Mouse (Mus musculus): Measurements from ENCODE around the gene Galntl6. TPM values are rescaled to one million over a fixed set of nuclear protein-coding genes. Genes with fewer than 3 reads are reported as not detected.
A peak's percentile ranks its signal among the peaks of the same experiment; 100 is the strongest.
"Not testable (repeated sequence)": the region's sequence is repeated elsewhere in the genome, so short reads cannot be mapped to it uniquely, and the experiment has no call there.

Gene Galntl6
- total RNA-seq, 2 experiments from 2014 or later: not detected

GRCm38 (mm10) chr8:57777988-57778721 is 1134.3 kb downstream of the Galntl6 start:
- ATAC-seq (replicated peaks; ENCODE audit: poor library complexity): no peak

DNA sequence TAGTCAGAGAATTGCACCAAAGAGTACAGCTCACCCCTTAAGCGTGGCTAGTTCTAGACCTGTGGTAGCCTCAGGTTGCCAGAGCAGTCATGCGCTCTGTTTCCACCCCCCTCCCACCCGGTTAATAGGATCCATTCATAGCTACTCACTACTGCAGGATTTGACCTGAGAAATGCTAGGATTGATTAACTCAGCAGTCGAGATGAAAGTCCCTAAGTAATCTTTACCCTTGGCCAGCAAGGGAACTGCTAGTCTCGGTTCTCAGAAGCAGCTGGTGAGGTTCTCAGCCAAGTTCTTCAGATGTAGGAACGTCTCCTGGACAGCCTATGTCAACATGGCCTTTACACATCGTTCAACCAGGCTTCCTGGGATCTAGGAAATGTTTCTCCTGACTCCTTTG is 1135.7 kb downstream of the Galntl6 start:
- ATAC-seq (replicated peaks; ENCODE audit: poor library complexity): no peak

DNA sequence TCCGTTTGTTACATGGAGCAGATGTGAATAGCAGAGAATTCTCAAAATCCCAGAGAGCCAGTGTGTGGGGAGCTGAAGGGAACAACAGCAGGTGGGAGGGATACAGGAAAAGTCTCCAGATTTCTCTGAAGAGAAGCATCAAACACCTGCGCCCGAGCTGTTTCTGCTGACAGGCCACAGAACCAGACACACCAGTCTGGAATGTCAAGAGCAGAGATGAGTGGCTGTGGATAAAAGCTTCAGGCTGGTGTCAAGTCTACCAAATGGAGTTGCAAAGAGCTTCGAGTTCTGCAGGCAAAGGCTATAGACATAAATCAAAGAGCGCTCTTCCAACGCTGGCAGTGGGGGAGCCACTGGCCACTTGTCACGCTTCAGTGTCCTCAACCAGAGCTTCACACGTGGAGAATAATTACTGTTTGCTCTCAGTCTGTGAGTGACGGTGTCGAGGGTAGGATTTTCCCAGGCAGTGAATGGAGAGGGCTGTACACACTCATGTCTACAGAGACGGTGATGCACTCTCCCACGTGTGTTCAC is 1139.6 kb downstream of the Galntl6 start:
- no peak for ATAC-seq (replicated peaks; ENCODE audit: poor library complexity)

DNA sequence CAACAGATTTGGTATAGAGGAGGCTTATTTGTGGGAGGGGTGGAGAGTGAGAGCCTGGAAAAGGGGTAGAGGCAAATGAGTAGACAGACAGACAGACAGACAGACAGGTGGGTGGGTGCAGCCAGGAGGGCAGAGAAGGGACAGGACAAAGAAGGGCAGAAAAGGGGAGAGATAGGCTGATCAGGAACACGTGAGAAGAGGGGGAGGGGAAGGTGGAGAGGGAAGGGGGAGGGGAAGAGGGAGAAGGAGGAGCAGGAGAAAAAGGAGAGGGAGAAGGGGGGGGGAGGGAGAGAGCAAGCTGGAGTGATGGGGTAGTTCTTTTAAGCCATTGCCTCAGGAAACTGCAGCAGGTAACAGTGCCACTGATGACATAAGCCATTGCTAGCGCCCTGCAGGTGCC is 1144.9 kb downstream of the Galntl6 start:
- no peak for ATAC-seq (replicated peaks; ENCODE audit: poor library complexity)

DNA sequence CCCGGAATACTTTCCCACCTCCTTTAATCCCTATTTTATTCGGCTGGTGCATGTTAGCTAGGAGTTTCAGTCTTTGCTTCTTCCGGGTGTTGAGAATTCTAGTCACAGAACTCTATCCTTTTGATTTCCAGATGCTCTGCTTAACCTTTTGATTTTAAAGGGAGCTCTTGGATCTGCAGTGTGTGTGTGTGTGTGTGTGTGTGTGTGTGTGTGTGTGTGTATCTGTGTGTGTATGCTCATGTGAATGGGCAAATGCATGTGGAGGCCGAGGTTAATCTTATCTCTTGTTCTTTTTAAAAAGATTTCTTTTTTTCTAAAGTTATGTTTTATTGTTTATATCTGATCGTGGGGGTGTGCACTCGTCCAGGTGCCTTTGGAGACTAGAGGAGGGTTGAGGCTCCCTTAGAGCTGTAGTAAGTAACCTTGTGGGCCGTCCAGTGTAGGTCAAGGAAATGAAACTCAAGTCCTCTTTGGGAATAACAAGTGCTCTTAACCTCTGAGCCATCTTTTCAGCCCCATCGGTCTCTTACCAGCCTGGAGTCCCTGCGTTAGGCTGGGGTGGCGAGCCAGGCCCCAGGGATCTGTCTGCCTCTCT is 1145.9 kb downstream of the Galntl6 start:
- no peak for ATAC-seq (replicated peaks; ENCODE audit: poor library complexity)

- ATAC-seq (replicated peaks; ENCODE audit: poor library complexity): no peak
These were observed 1146.6 kb downstream of the Galntl6 start for GRCm38 (mm10) chr8:57765726-57766351.

GRCm38 (mm10) chr8:57765192-57765591 is 1147.2 kb downstream of the Galntl6 start:
- no peak for ATAC-seq (replicated peaks; ENCODE audit: poor library complexity)

- not testable (repeated sequence) for ATAC-seq (replicated peaks; ENCODE audit: poor library complexity)
These were observed 1149.8 kb downstream of the Galntl6 start for GRCm38 (mm10) chr8:57762622-57763021.

GRCm38 (mm10) chr8:57760921-57761320 is 1151.5 kb downstream of the Galntl6 start:
- no peak for ATAC-seq (replicated peaks; ENCODE audit: poor library complexity)

DNA sequence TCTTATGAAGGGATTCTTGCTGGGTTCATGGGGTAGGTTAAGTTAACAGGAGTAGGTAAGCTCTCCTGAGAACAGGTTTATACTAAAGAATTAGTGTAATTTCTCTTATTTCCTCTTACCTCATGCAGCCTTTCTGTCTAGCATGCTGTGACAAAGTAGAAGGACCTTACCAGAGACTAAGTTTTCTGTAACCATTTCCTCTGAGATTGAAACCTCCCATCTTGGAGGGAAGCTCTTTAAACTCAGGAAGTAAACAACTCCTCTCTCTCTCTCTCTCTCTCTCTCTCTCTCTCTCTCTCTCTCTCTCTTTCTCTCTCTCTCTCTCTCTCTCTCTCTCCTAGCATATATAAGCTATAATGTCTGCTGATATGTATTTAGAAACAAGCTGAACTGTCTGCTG is 1153.6 kb downstream of the Galntl6 start:
- no peak for ATAC-seq (replicated peaks; ENCODE audit: poor library complexity)

- no peak for ATAC-seq (replicated peaks; ENCODE audit: poor library complexity)
These were observed 1155.0 kb downstream of the Galntl6 start for GRCm38 (mm10) chr8:57757476-57757875.

- ATAC-seq (replicated peaks; ENCODE audit: poor library complexity): no peak
These were observed 1158.4 kb downstream of the Galntl6 start for GRCm38 (mm10) chr8:57754066-57754465.

DNA sequence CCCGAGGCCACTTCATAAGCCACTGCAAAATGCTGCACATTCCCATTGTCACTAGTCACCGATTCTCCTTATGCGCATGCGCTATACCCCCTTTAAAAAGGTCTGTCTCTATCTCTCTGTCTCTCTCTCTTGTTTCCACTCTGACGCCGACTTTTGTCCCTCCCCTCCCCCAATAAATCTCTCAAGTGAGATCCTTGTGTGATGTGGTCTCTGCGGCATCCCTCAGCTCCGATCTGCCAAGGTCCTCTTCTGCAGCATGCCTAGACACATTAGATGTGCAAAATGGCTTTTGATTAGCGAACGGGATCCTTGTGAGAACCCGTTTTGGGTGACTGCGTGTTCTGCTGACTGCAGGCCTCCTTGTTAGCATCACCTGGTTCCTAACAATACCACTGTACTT is 1168.8 kb downstream of the Galntl6 start:
- no peak for ATAC-seq (replicated peaks; ENCODE audit: poor library complexity)

DNA sequence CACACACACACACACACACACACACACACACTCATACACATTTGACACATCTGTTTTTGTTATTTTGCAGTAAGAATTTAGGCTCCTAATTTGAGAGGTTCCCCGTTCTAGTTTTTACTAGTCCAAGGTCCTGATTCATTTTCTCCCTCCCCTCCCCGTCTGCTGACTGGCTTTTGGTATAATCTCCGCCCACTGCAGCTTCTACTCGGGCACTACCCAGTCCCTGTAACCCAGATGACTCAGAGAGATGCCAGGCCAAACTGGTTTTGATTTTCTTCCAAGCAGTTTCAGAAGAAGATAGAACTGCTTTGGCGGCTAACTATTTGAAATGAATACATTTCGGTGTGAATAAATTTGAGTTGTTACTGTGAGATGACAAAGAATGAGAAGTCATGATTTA is 1170.5 kb downstream of the Galntl6 start:
- ATAC-seq (replicated peaks; ENCODE audit: poor library complexity): no peak

DNA sequence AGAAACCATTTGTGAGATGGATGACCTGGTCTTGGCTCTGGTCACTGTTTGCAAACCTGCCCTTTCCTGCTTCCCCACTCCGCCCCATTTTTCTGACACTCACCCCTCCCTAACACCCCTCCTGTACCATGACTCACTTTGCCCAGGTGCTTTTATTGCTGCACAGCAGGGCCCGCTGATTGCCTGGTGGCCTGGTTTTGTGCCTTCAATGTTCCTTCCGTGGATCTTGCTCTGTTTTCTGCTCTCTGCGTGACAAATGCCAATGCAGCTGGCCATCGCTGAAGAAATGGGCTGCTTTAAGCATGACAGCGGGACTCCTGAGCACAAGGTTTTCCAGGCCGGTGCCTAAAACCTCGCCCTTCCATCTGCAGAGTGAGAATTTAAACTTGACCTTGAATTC is 1171.1 kb downstream of the Galntl6 start:
- no peak for ATAC-seq (replicated peaks; ENCODE audit: poor library complexity)

- ATAC-seq (replicated peaks; ENCODE audit: poor library complexity): no peak
These were observed 1175.2 kb downstream of the Galntl6 start for GRCm38 (mm10) chr8:57737281-57737680.

DNA sequence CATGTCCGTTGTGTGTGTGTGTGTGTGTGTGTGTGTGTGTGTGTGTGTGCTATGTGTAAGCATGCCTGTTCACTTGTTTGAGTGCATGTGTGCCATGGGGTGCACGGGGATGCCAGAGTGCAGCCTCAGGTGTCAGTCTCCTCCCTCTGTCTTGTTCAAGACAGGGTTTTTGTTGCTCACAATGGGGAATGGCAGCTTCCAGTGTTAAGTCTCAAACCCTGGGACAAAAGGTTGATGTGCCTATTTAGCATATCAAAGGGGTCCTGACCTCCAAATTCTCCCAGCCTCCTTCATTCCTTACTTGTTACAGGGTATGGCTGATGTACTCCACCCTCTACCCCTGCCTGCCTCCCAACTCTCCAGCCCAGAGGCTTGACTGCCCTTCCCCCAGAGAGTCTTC is 1179.6 kb downstream of the Galntl6 start:
- no peak for ATAC-seq (replicated peaks; ENCODE audit: poor library complexity)

GRCm38 (mm10) chr8:57731666-57732065 is 1180.8 kb downstream of the Galntl6 start:
- ATAC-seq (replicated peaks; ENCODE audit: poor library complexity): no peak

- no peak for ATAC-seq (replicated peaks; ENCODE audit: poor library complexity)
These were observed 1184.2 kb downstream of the Galntl6 start for GRCm38 (mm10) chr8:57728276-57728675.

- 0 out of 2 replicates have a peak, but pooled peaks have one; percentile 9 for ATAC-seq (replicated peaks; ENCODE audit: poor library complexity)
These were observed 1187.4 kb downstream of the Galntl6 start for GRCm38 (mm10) chr8:57724843-57725627.

Data from megakaryocyte progenitor cell, adult 5-6 weeks (primary cell).